Mouse (Mus musculus) kidney, adult 8-10 months (tissue): ENCODE results near the gene Gm49405.

ENCODE experiments used
- DNase-seq, 2 experiments: peaks; one replicate each; pipeline ENCODE4 v3.0.0; 2022

Gm49405 gene

DNA sequence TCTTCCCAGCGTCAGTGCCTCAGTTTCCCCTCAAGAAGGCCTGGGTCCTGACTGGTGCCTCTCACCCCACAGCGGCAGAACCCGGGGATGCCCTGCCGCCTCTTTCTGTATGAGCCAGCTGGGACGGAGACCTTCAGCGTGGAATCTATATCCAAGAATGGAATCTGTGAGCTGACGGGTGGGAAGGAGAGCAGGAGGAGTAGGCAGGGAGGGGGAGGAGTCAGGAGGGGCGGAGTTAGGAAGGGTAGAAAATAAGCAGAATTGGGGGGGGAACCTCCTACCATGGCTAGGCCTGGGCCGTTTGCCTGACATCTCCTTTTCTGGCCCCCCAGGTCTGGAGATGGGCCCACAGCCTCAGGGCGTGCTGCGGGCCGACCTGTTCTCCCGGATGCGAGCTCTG lies 12.4 kb upstream of the Gm49405 start:
- peak in 1 of 2 experiments; percentile 50 for DNase-seq

DNA sequence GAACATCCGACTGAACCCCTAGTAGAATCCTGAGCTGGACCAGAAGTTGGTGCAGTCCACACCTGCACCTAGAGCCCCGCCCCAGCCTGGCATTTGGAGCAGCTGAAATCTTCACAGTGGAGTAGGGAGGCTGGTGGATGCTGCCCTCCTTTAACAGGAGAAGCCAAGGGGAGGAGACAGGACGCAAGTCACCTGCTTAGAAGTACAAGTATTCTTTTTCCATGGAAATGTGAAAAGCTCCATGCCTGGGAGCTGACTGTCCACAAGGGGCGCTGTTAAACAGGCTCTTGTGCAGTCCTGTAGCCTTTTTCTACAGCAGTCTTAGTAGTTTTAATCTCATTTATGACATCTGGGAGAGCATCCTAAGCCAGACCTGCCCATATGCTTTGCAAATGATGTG lies 11.7 kb upstream of the Gm49405 start:
- peak in 1 of 2 experiments; percentile 49 for DNase-seq

- DNase-seq = no peak
Observed at GRCm38 (mm10) chr19:3990804-3991203, 9.6 kb upstream of the Gm49405 start.

GRCm38 (mm10) chr19:3991562-3991961 lies 8.9 kb upstream of the Gm49405 start:
- DNase-seq = no peak

DNA sequence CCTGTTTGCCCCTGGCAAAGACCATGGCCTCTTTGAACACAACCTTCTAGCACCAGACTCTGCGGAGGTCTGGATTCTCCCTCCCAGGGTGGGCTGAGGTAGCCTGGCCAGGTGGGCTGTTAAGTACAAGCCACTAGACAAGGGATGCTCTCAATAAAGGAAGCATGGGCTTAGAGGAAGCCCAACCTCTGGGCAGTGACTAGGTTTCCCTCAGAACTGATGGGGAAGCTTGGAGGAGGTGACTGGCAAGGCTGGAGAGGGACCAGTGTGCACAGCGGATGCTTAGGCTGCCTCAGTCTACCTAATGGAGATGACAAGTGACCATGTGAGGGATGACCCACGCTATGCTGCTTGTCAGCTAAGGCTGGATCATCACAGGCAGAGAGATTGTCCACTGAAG lies 8.5 kb upstream of the Gm49405 start:
- DNase-seq = peak in 1 of 2 experiments; percentile 48

DNA sequence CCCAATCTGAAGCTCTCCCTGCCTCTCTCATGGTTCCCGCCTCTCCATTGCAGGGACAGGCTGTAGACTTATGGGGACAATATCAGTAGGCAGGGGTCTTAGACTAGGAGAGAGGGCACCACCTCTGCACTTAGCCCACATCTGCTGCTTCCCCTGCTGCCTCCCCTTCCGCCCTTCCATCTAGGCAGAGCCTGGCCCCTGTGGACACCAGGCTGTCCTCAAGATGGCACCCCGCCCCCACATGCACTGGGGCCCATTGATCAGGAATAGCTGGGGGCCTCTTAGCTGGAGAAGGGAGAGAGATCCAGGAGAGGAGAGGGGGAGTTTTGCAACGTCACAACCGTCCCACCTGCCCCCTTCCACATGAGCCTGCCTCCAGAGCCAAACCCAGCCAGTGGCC lies 8.0 kb upstream of the Gm49405 start, which contains the start of gene Tbx10:
TSS of gene Tbx10 (plus strand) at position 337 of the 400 bp plus-strand sequence.
- DNase-seq = peak in 1 of 2 experiments; percentile 51

- peak in 1 of 2 experiments; percentile 42 for DNase-seq
Observed at GRCm38 (mm10) chr19:3994932-3995331, 5.5 kb upstream of the Gm49405 start.

- DNase-seq = no peak
Observed at GRCm38 (mm10) chr19:3995505-3995904, 4.9 kb upstream of the Gm49405 start.

DNA sequence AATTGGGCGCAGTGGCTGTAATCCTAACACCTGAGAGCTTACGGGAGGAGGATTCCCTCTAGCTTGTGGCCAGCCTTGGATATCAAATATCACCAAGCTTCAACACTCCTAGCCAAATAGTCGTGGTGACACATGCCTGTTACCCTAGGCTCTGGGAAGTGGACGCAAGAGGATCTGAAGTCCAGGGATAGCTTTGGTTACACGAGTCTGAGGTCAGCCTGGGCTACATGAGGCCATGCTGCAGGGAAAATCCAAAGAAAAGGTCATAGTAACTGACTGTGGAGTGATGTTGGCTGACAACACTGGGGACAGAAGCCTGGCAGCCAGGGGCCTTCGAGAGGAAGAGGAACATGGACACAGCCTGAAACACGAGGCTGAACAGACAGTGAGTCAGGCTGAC lies 4.3 kb upstream of the Gm49405 start:
- DNase-seq = no peak

- peak in 1 of 2 experiments; percentile 59 for DNase-seq
Observed at GRCm38 (mm10) chr19:3996747-3997146, 3.7 kb upstream of the Gm49405 start.

- DNase-seq = no peak
Observed at GRCm38 (mm10) chr19:3997231-3997630, 3.2 kb upstream of the Gm49405 start.

DNA sequence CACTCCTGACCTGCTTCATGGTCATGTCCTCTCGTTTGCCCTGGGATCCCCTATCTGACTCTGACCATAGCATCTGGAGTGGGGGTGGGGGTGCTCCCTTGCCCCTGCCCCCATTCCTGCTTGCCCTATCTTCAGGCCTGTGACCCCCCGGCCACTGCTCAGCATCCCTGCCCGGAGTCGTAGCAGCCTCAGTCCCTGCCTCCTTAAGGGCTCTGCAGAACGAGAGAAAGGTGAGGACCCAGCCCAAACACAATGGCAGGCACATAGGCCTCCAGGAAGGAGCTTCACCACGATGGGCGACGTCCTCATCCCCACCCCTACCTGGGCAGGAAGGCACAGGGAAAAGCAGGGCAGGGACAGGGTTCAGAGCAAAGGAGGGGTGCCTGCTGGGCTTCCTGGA lies 2.1 kb upstream of the Gm49405 start:
- no peak for DNase-seq

GRCm38 (mm10) chr19:3999121-3999730 lies 1.2 kb upstream of the Gm49405 start:
- DNase-seq = no peak

DNA sequence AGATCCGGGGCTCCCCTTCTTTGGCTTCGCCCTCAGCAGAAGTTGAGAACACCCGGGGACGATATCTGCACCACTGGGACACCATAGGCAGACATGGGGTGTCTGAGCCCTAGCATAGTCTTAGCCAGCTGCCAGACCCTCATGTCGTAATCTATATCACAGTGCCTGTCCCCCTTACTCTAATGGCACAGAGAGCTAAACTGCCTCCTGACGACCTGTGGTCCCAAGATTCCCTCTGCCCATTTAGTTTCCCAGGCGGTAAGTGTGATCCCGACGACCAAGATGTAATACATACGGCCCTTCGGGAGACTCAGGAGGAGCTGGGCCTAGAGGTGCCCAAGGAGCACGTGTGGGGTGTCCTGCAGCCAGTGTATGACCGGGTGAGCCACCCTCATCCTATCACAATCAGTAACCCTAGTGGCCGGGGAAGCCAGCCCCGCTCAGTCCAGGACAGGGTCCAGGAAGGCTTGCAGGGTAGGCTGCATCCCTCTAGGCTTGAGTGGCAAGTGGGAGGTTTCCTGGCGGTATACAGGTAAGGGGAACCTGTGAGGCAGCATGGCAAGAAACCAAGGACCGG lies 611 bp downstream of the Gm49405 start:
- DNase-seq = no peak

DNA sequence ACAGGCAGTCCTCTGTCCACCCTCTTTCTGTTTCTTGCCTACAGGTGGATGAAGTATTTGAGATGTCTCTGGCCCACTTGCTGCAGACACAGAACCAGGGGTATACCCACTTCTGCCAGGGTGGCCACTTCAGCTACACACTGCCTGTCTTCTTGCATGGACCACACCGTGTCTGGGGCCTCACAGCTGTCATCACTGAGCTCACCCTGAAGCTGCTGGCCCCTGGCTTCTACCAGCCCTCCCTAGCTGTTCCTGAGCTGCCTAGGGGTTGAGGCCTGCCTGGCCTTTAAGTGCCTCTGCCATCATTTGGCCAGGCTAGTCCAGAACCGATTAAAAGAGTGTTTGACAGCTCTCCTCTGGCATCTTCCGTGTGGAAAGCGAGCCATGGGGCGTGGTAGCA lies 1.3 kb downstream of the Gm49405 start:
- DNase-seq = no peak

DNA sequence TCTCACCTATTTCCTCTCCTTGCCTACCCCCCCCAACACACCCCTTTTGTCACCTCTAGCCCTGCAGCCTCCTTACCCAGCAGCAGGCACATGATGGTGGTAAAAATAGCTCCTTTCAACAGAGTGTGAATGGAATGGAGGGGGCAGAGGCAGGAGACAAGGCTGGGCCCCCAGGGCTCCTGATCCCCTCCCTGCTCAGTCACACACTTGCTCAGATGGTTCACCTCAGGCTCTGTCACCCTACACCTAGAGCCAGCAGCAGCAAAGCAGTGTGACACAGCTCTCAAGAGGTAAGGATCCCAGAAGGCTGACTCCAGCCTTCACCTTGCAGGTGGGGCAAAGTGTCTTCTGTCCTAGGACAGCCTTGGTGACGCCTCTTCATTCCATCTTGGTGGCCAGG lies 2.7 kb downstream of the Gm49405 start, which contains the start of gene Doc2g:
TSS of gene Doc2g (plus strand) at position 202 of the 400 bp plus-strand sequence.
- no peak for DNase-seq

DNA sequence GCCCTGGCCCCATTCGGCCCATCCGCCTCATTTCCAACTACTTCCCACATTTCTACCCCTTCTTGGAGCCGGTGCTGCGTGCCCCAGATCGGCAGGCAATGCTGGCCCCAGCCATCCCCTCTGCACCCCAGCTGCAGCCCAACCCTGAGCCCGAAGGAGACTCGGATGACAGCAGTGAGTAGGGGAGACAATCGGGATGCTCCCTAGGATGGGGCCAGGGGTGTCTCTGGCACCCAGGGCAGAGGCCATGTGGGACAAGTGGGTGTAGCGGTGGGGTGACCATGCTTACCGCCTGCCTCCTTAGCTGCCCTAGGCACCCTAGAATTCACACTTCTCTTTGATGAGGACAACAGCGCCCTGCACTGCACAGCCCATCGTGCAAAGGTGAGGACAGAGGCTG lies 3.2 kb downstream of the Gm49405 start:
- no peak for DNase-seq

GRCm38 (mm10) chr19:4004331-4004730 lies 3.9 kb downstream of the Gm49405 start:
- DNase-seq = no peak

GRCm38 (mm10) chr19:4005091-4005490 lies 4.7 kb downstream of the Gm49405 start:
- no peak for DNase-seq

DNA sequence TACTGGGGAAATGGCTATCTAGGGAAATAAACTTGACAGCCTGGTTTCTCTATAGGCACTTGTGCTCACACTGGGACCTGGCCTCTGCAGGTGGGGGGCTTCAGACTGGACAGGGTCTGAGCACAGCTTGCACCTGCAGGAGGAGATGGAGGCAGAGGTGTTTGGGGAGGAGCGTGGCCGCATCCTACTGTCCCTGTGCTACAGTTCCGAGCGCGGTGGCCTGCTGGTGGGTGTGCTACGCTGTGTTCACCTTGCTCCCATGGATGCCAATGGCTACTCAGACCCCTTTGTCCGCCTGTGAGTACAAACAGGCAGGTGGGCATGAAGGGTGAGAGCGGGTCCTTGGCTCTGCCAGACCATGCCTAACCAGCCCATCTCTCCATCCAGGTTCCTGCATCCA lies 5.5 kb downstream of the Gm49405 start:
- no peak for DNase-seq

GRCm38 (mm10) chr19:4011086-4011485 lies 10.7 kb downstream of the Gm49405 start:
- no peak for DNase-seq

DNA sequence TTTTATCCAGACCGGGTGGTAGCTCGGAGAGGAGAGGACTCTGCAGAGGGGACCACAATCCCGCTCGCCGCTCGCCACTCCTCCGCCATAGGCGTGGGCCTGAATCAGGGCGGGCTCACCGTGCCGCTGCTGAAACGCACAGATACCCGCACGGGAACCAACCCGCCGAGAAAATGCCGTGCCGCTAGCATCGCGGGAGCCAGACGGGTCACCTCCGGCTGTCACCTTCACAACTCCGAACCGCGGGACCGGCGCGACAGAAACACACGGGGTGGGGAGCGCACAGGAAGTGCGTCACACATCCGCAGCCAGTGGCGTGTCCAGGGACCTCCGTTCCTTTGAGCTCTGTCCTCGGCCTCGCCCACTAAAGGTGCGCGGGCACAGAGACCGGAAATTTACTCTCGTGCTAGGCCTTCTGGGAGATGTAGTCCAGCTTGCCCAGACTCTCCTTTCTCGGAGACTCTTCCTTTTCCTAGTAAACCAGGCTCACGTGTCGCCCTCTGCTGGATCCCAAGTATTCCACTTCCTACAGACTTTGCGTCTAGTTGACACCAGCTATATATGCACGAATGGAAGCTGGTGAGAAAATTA lies 12.1 kb downstream of the Gm49405 start, which contains the start of gene Ndufv1:
TSS of gene Ndufv1 (minus strand) at position 375 of the 591 bp plus-strand sequence.
- DNase-seq = peak; percentile 99

- no peak for DNase-seq
Observed at GRCm38 (mm10) chr19:4013066-4013465, 12.6 kb downstream of the Gm49405 start.

DNA sequence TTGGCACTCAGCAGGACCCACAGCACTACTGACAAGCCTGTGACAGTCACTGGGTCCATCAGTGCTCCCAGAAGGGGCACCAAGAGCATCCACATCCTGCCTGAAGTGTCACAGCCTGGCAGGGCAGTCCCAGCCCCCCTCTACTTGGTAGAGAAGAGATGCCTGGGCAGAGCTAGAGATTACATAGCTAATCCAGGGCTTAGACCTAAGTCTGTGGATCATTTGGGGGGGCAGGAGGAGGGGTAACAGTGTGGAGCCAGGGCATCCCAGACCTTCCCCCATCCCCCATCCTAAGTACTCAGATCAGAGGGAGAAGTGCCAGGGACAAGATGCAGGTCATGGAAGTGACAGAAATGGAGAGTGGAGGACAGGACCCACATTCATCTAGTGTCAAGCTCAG lies 14.4 kb downstream of the Gm49405 start:
- no peak for DNase-seq
